Mouse (Mus musculus) stomach, embryonic 15.5 days (tissue): ENCODE data around the gene Tmem239. TPM values are rescaled to one million over a fixed set of nuclear protein-coding genes. Genes with fewer than 3 reads are reported as not detected.

Source experiments
- ATAC-seq: fragments of 200-750 bp; cut with Nextera tagmentation; 2 replicates; pipeline ENCODE4 v1.8.0; 2017; ENCODE audit warnings: low read depth, moderate number of reproducible peaks, moderate TSS enrichment; ENCODE audit not compliant: insufficient read depth, low FRiP score
- H3K27ac ChIP-seq: fragments of 300-500 bp; sonication (generic); 2 replicates; pipeline ENCODE4 v1.5.1; 2015; ENCODE audit warnings: mild to moderate bottlenecking, inconsistent platforms
- H3K27me3 ChIP-seq: fragments of 300-500 bp; sonication (generic); replicated peaks from 2 replicates; pipeline ENCODE4 v1.6.1; 2015; ENCODE audit warnings: inconsistent platforms
- H3K36me3 ChIP-seq: fragments of 300-500 bp; sonication (generic); 2 replicates; pipeline ENCODE4 v1.6.1; 2015; ENCODE audit warnings: inconsistent platforms
- H3K4me1 ChIP-seq: fragments of 300-500 bp; sonication (generic); 2 replicates; pipeline ENCODE4 v1.6.1; 2015; ENCODE audit warnings: inconsistent platforms
- H3K4me2 ChIP-seq: fragments of 300-500 bp; sonication (generic); 2 replicates; pipeline ENCODE4 v1.6.1; 2015; ENCODE audit warnings: mild to moderate bottlenecking, inconsistent platforms
- H3K4me3 ChIP-seq: fragments of 300-500 bp; sonication (generic); replicated peaks from 2 replicates; pipeline ENCODE4 v1.5.1; 2015; ENCODE audit warnings: inconsistent platforms
- H3K9ac ChIP-seq: fragments of 300-500 bp; sonication (generic); 2 replicates; pipeline ENCODE4 v1.6.1; 2015; ENCODE audit warnings: inconsistent platforms
- H3K9me3 ChIP-seq: fragments of 300-500 bp; sonication (generic); 2 replicates; pipeline ENCODE4 v1.6.1; 2016; ENCODE audit warnings: inconsistent platforms
- WGBS: fragments of 180-500 bp; shearing (Covaris S2); methylation state at CpG from one replicate; pipeline ENCODE4 v1.1.7; 2015; 5-methylcytosine and 5-hydroxymethylcytosine counted together
- polyA plus RNA-seq: library from polyadenylated mRNA; unstranded; fragments of >200 nt; fragmentation: Nextera tagmentation; extraction: Ambion mirVana; gene quantifications from 2 replicates; pipeline ENCODE4 v1.2.1, GENCODE M21; 2015

Gene Tmem239
- polyA plus RNA-seq, 1 experiment from 2014 or later, result not detected

GRCm38 (mm10) chr2:130439840-130440480, 33.7 kb downstream of the Tmem239 start:
- Histone ChIP-seq H3K4me1 (no peaks in the 10 kb centered on the region), H3K9me3 (no peaks in the 10 kb centered on the region), H3K4me2 (no peak overlapping the region), H3K27me3 (no peaks in the 10 kb centered on the region), H3K27ac (no peak overlapping the region), H3K9ac (no peak overlapping the region), H3K4me3 (no peak overlapping the region), H3K36me3 (peaks cover 55% of the 10 kb centered on the region)
- ATAC-seq, result no peak
- 91% methylated on average over 4 of the region's 4 CpGs for WGBS

- no peak for ATAC-seq
- peaks cover 55% of the 10 kb centered on the region for H3K36me3 ChIP-seq
- H3K27me3 ChIP-seq, result no peaks in the 10 kb centered on the region
- no peaks in the 10 kb centered on the region for H3K4me1 ChIP-seq
- H3K9me3 ChIP-seq, result no peaks in the 10 kb centered on the region
- no peak overlapping the region for H3K27ac ChIP-seq
- H3K9ac ChIP-seq, result no peak overlapping the region
- no peak overlapping the region for H3K4me3 ChIP-seq
- 87% methylated on average over 10 of the region's 10 CpGs for WGBS
- H3K4me2 ChIP-seq, result no peak overlapping the region
These were observed 35.9 kb downstream of the Tmem239 start for GRCm38 (mm10) chr2:130442162-130442561.

GRCm38 (mm10) chr2:130448449-130448848, 42.2 kb downstream of the Tmem239 start:
- Histone ChIP-seq H3K36me3 (peaks cover 9% of the 10 kb centered on the region; the same call in 1 of the 2 replicates), H3K4me2 (no peak overlapping the region), H3K27me3 (no peaks in the 10 kb centered on the region), H3K9ac (no peak overlapping the region), H3K27ac (no peak overlapping the region), H3K9me3 (no peaks in the 10 kb centered on the region), H3K4me3 (no peak overlapping the region), H3K4me1 (peaks cover 11% of the 10 kb centered on the region; the same call in 1 of the 2 replicates)
- ATAC-seq, result no peak

GRCm38 (mm10) chr2:130449021-130449793, 42.9 kb downstream of the Tmem239 start:
- no peaks in the 10 kb centered on the region for H3K9me3 ChIP-seq
- peaks cover 11% of the 10 kb centered on the region; the same call in 1 of the 2 replicates for H3K4me1 ChIP-seq
- peaks cover 3% of the 10 kb centered on the region; the same call in 1 of the 2 replicates for H3K36me3 ChIP-seq
- no peaks in the 10 kb centered on the region for H3K27me3 ChIP-seq
- peak overlapping the region; percentile 93 for H3K4me2 ChIP-seq
- no peak overlapping the region for H3K27ac ChIP-seq
- ATAC-seq, result no peak
- 9% methylated on average over 17 of the region's 17 CpGs for WGBS
- H3K4me3 ChIP-seq, result peak overlapping the region; percentile 88
- no peak overlapping the region for H3K9ac ChIP-seq

GRCm38 (mm10) chr2:130449794-130450433, 43.6 kb downstream of the Tmem239 start, which contains the start of gene Ptpra:
TSS of gene Ptpra (plus strand) at chr2:130450278.
- Histone ChIP-seq H3K4me2 (peak within 1 kb of the TSS; percentile 93), H3K36me3 (no peaks in the 10 kb centered on the region; the same call in 1 of the 2 replicates), H3K27ac (peak within 1 kb of the TSS; percentile 89), H3K9me3 (no peaks in the 10 kb centered on the region), H3K27me3 (no peaks in the 10 kb centered on the region), H3K4me3 (peak within 1 kb of the TSS; percentile 88), H3K9ac (peak within 1 kb of the TSS; percentile 70), H3K4me1 (peaks cover 11% of the 10 kb centered on the region; the same call in 1 of the 2 replicates)
- under 1% methylated on average over 43 of the region's 50 CpGs for WGBS
- peak; percentile 96 for ATAC-seq

- ATAC-seq, result peak; percentile 88
- H3K9ac ChIP-seq, result peak overlapping the region; percentile 70
- under 1% methylated on average over 43 of the region's 47 CpGs for WGBS
These were observed 44.1 kb downstream of the Tmem239 start for GRCm38 (mm10) chr2:130450434-130450796.

GRCm38 (mm10) chr2:130451086-130451726, 44.9 kb downstream of the Tmem239 start:
- no peak overlapping the region for H3K27ac ChIP-seq
- H3K27me3 ChIP-seq, result no peaks in the 10 kb centered on the region
- no peaks in the 10 kb centered on the region for H3K36me3 ChIP-seq
- no peaks in the 10 kb centered on the region for H3K9me3 ChIP-seq
- 62% methylated on average over 14 of the region's 14 CpGs for WGBS
- peak overlapping the region; percentile 88 for H3K4me3 ChIP-seq
- no peak for ATAC-seq
- H3K9ac ChIP-seq, result peak overlapping the region; percentile 70
- H3K4me1 ChIP-seq, result peaks cover 11% of the 10 kb centered on the region; the same call in 1 of the 2 replicates
- peak overlapping the region; percentile 93 for H3K4me2 ChIP-seq

More at GRCm38 (mm10) chr2:130450434-130450796, 44.1 kb downstream of the Tmem239 start:
- Histone ChIP-seq H3K27me3 (no peaks in the 10 kb centered on the region), H3K4me3 (peak overlapping the region; percentile 88), H3K4me1 (peaks cover 11% of the 10 kb centered on the region; the same call in 1 of the 2 replicates), H3K36me3 (no peaks in the 10 kb centered on the region; the same call in 1 of the 2 replicates), H3K9me3 (no peaks in the 10 kb centered on the region), H3K27ac (peak overlapping the region; percentile 89), H3K4me2 (peak overlapping the region; percentile 93)

- H3K36me3 ChIP-seq, result no peaks in the 10 kb centered on the region
- no peaks in the 10 kb centered on the region for H3K27me3 ChIP-seq
- H3K4me3 ChIP-seq, result no peak overlapping the region
- H3K27ac ChIP-seq, result no peak overlapping the region
- WGBS, result 60% methylated on average over 3 of the region's 3 CpGs
- peak overlapping the region; percentile 93; the same call in 1 of the 2 replicates for H3K4me2 ChIP-seq
- ATAC-seq, result no peak
- no peaks in the 10 kb centered on the region for H3K9me3 ChIP-seq
- no peak overlapping the region for H3K9ac ChIP-seq
- peaks cover 11% of the 10 kb centered on the region; the same call in 1 of the 2 replicates for H3K4me1 ChIP-seq
These were observed 45.4 kb downstream of the Tmem239 start for GRCm38 (mm10) chr2:130451727-130452090.

- ATAC-seq, result no peak
- Histone ChIP-seq H3K9ac (no peak overlapping the region), H3K4me1 (peaks cover 11% of the 10 kb centered on the region; the same call in 1 of the 2 replicates), H3K9me3 (no peaks in the 10 kb centered on the region), H3K4me3 (no peak overlapping the region), H3K4me2 (no peak overlapping the region), H3K36me3 (no peaks in the 10 kb centered on the region), H3K27ac (no peak overlapping the region), H3K27me3 (no peaks in the 10 kb centered on the region)
- 55% methylated on average over 2 of the region's 2 CpGs for WGBS
These were observed 46.0 kb downstream of the Tmem239 start for GRCm38 (mm10) chr2:130452266-130452665.

GRCm38 (mm10) chr2:130453421-130453820, 47.1 kb downstream of the Tmem239 start:
- Histone ChIP-seq H3K4me1 (peaks cover 11% of the 10 kb centered on the region; the same call in 1 of the 2 replicates), H3K4me3 (no peak overlapping the region), H3K9ac (no peak overlapping the region), H3K9me3 (no peaks in the 10 kb centered on the region), H3K27me3 (no peaks in the 10 kb centered on the region), H3K36me3 (no peaks in the 10 kb centered on the region), H3K4me2 (no peak overlapping the region), H3K27ac (no peak overlapping the region)
- 71% methylated on average over 6 of the region's 6 CpGs for WGBS
- no peak for ATAC-seq

- no peak for ATAC-seq
- 62% methylated on average over 6 of the region's 6 CpGs for WGBS
- no peaks in the 10 kb centered on the region for H3K27me3 ChIP-seq
- no peaks in the 10 kb centered on the region for H3K36me3 ChIP-seq
- no peak overlapping the region for H3K4me3 ChIP-seq
- no peaks in the 10 kb centered on the region for H3K9me3 ChIP-seq
- H3K4me1 ChIP-seq, result peaks cover 11% of the 10 kb centered on the region; the same call in 1 of the 2 replicates
- H3K9ac ChIP-seq, result no peak overlapping the region
- no peak overlapping the region for H3K4me2 ChIP-seq
- H3K27ac ChIP-seq, result no peak overlapping the region
These were observed 48.6 kb downstream of the Tmem239 start for GRCm38 (mm10) chr2:130454748-130455370.
